Comparison of ENCODE assay signal across 7 mouse cellular contexts in the genomic region with DNA sequence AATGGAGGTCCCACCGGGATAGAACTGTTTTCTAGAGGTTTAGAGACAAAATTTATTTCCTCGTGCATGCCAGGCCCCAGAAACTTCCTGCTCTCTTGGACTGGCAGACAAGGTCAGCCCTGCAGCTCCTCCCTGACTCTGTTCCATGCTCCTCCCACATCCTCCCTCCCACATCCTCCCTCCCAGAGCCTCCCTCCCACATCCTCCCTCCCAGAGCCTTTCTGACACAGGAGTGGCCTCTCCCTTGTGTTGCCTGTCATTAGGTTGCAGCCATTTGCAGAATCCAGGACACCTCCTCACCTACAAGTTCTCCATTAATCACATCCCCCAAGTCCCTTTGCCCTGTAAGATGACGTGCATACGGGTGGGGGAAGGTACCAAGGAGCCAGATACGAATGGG.
A peak's percentile ranks its signal among the peaks of the same experiment; 100 is the strongest.
DNase-seq lines count a peak whose midpoint lies in the region; ATAC-seq and TF ChIP-seq lines count a peak whose summit lies in the region.

No protein-coding gene starts in this region.

- no peak overlapping the region for H3K4me3 ChIP-seq in ES-E14 (ENCODE audit: insufficient read depth in 1 of 2, low read depth in 1 of 2, low read length in 2 of 2, poor library complexity in 1 of 2, severe bottlenecking in 1 of 2)
- no peak overlapping the region for H3K4me3 ChIP-seq in heart, embryonic 14.5 days (ENCODE audit: control insufficient read depth in 1 of 2, insufficient read depth in 1 of 2, low read depth in 1 of 2, low read length in 2 of 2)
- no peak overlapping the region for H3K4me3 ChIP-seq in limb, embryonic 11.5 days (ENCODE audit: low read depth, low read length)

- no peak overlapping the region for H3K9ac ChIP-seq in ES-E14 (ENCODE audit: insufficient read depth, low read depth, low read length, poor library complexity, severe bottlenecking)
- no peak overlapping the region for H3K9ac ChIP-seq in heart, embryonic 14.5 days (ENCODE audit: low read length)
- H3K9ac ChIP-seq in limb, embryonic 11.5 days (ENCODE audit: low read length): no peak overlapping the region

- in situ Hi-C loops in ES-E14 (cut with MboI; ENCODE audit: low sequenced_read_pairs in 2 of 2, unreplicated experiment in 2 of 2): no loop called here

- WGBS in heart, embryonic 14.5 days: 55% methylated on average over 5 of the region's 5 CpGs
- WGBS in limb, embryonic 11.5 days: 41% methylated on average over 5 of the region's 5 CpGs

- H3K27me3 ChIP-seq in heart, embryonic 14.5 days (ENCODE audit: control insufficient read depth, insufficient read depth, low read length): no peaks in the 10 kb centered on the region
- H3K27me3 ChIP-seq in limb, embryonic 11.5 days (ENCODE audit: control insufficient read depth, insufficient read depth, low read length): no peaks in the 10 kb centered on the region

- ATAC-seq in heart, embryonic 14.5 days (ENCODE audit: insufficient number of reproducible peaks, insufficient read depth, low FRiP score, low read depth): peak; percentile 61; the same call in 1 of the 2 replicates
- ATAC-seq in limb, embryonic 11.5 days (ENCODE audit: insufficient number of reproducible peaks, low FRiP score, low TSS enrichment, low read depth): no peak
- no peak for ATAC-seq in frontal cortex, adult (ENCODE audit: low TSS enrichment)

- H3K4me2 ChIP-seq in heart, embryonic 14.5 days (ENCODE audit: low read length): no peak overlapping the region
- no peak overlapping the region for H3K4me2 ChIP-seq in limb, embryonic 11.5 days (ENCODE audit: low read depth, severe bottlenecking)

- no peak overlapping the region for H3K27ac ChIP-seq in ES-E14 (ENCODE audit: insufficient read depth, low read depth, low read length, poor library complexity, severe bottlenecking)
- no peak overlapping the region for H3K27ac ChIP-seq in heart, embryonic 14.5 days (replicated peaks in 1 of 2; ENCODE audit: control insufficient read depth in 1 of 2, insufficient read depth in 1 of 2, low read depth in 2 of 2, low read length in 2 of 2)
- H3K27ac ChIP-seq in limb, embryonic 11.5 days (replicated peaks; ENCODE audit: low read depth, low read length): no peak overlapping the region

- peak; percentile 22 for DNase-seq in ES-E14 (ENCODE audit: low read depth, low spot score)
- DNase-seq in adipocyte (ENCODE audit: low spot score): peak; percentile 11
- DNase-seq in limb, embryonic 11.5 days (ENCODE audit: low spot score): peak; percentile 40
- DNase-seq in right cerebral cortex, postnatal 14 days: no peak
- no peak for DNase-seq in thymus, postnatal 14 days

- no peaks in the 10 kb centered on the region for H3K36me3 ChIP-seq in ES-E14 (ENCODE audit: control insufficient read depth, insufficient read depth, low read length, poor library complexity, severe bottlenecking)
- no peaks in the 10 kb centered on the region for H3K36me3 ChIP-seq in heart, embryonic 14.5 days (ENCODE audit: control insufficient read depth, insufficient read depth, low read length)
- no peaks in the 10 kb centered on the region for H3K36me3 ChIP-seq in limb, embryonic 11.5 days (ENCODE audit: control insufficient read depth, insufficient read depth, low read length)

- H3K9me3 ChIP-seq in ES-E14 (ENCODE audit: control insufficient read depth, insufficient read depth, low read depth, low read length): no peaks in the 10 kb centered on the region
- H3K9me3 ChIP-seq in heart, embryonic 14.5 days (ENCODE audit: control insufficient read depth, low read length): 0 out of 2 replicates have a peak, but pooled peaks cover 5% of the 10 kb centered on the region
- H3K9me3 ChIP-seq in limb, embryonic 11.5 days (ENCODE audit: control insufficient read depth, low read length): no peaks in the 10 kb centered on the region

- H3K4me1 ChIP-seq in ES-E14 (ENCODE audit: control insufficient read depth in 2 of 2, insufficient read depth in 2 of 2, low read length in 2 of 2, poor library complexity in 1 of 2): no peaks in the 10 kb centered on the region
- H3K4me1 ChIP-seq in heart, embryonic 14.5 days (ENCODE audit: control insufficient read depth in 2 of 2, insufficient read depth in 2 of 2, low read length in 2 of 2): no peaks in the 10 kb centered on the region
- H3K4me1 ChIP-seq in limb, embryonic 11.5 days (ENCODE audit: control insufficient read depth, insufficient read depth, low read length): no peaks in the 10 kb centered on the region

TF ChIP-seq in ES-E14, 5 proteins besides CTCF, POLR2A, EP300 and RAD21:
- TF ChIP-seq CHD2 (IDR thresholded peaks at IDR 0.05; ENCODE audit: low read depth, low read length) (no peak), ZNF384 (IDR thresholded peaks at IDR 0.05; ENCODE audit: low read depth, low read length) (no peak)

Comparison
In these comparisons a context has a peak if more than half of its experiments do, and no peak if none do; other contexts are left out.
1. DNase-seq: peak in ES-E14 (single experiment), adipocyte (single experiment) and limb, embryonic 11.5 days (single experiment); none in right cerebral cortex, postnatal 14 days (single experiment) and thymus, postnatal 14 days (single experiment).